Mouse (Mus musculus): ENCODE measurements at regions not wholly inside any gene's neighbourhood (a gene's known extent, or its start where the extent isn't known, plus 50 kb on each side); places are given as distances from the start of the nearest gene placed in this dataset.

- no peaks in the 10 kb centered on the region for H3K36me3 ChIP-seq (replicated peaks; ENCODE audit: control insufficient read depth, insufficient read depth, low read depth)
- no peaks in the 10 kb centered on the region for H3K4me1 ChIP-seq (replicated peaks; ENCODE audit: control insufficient read depth in 2 of 2, insufficient read depth in 2 of 2, low read length in 1 of 2)
- H3K9ac ChIP-seq (replicated peaks), result no peak overlapping the region
- no peaks in the 10 kb centered on the region for H3K27me3 ChIP-seq (ENCODE audit: control insufficient read depth, insufficient read depth, low read length)
- no peak for TF ChIP-seq EP300 (IDR thresholded peaks at IDR 0.05; ENCODE audit: low read depth)
- 0 out of 2 replicates have a peak, but pooled peaks have one; percentile 12 for TF ChIP-seq CTCF (IDR thresholded peaks at IDR 0.05; ENCODE audit: low read depth)
- no peaks in the 10 kb centered on the region for H3K9me3 ChIP-seq (ENCODE audit: control insufficient read depth, low read length)
- WGBS (ENCODE audit: insufficient replicate concordance), result 71% methylated on average over 4 of the region's 4 CpGs
- H3K27ac ChIP-seq, result no peak overlapping the region
- H3K4me2 ChIP-seq (ENCODE audit: low read depth), result no peak overlapping the region
- DNase-seq (ENCODE audit: low read depth in 3 of 3, low spot score in 3 of 3) (no peak), ATAC-seq (ENCODE audit: insufficient read depth) (no peak)
- no peak overlapping the region for H3K4me3 ChIP-seq (ENCODE audit: insufficient read depth in 1 of 2, low read depth in 2 of 2, low read length in 2 of 2)
Measured at GRCm38 (mm10) chr10:120565992-120566391, 89.7 kb upstream of the Hmga2 start.

- 32% methylated on average over 14 of the region's 14 CpGs for whole genome bisulfite sequencing (ENCODE audit: insufficient replicate concordance)
Measured at GRCm38 (mm10) chr10:120564859-120565258, 88.6 kb upstream of the Hmga2 start.

GRCm38 (mm10) chr10:120563926-120564325 lies 87.7 kb upstream of the Hmga2 start:
- no peak overlapping the region for H3K4me2 ChIP-seq (ENCODE audit: low read depth)
- H3K36me3 ChIP-seq (replicated peaks; ENCODE audit: control insufficient read depth, insufficient read depth, low read depth), result no peaks in the 10 kb centered on the region
- no peak for DNase-seq (ENCODE audit: low read depth in 3 of 3, low spot score in 3 of 3)
- H3K4me3 ChIP-seq (ENCODE audit: insufficient read depth in 1 of 2, low read depth in 2 of 2, low read length in 2 of 2), result no peak overlapping the region
- no peak overlapping the region for H3K27ac ChIP-seq
- H3K9me3 ChIP-seq (ENCODE audit: control insufficient read depth, low read length), result no peaks in the 10 kb centered on the region
- H3K27me3 ChIP-seq (ENCODE audit: control insufficient read depth, insufficient read depth, low read length), result no peaks in the 10 kb centered on the region
- 43% methylated on average over 10 of the region's 10 CpGs for WGBS (ENCODE audit: insufficient replicate concordance)
- H3K4me1 ChIP-seq (replicated peaks; ENCODE audit: control insufficient read depth in 2 of 2, insufficient read depth in 2 of 2, low read length in 1 of 2), result no peaks in the 10 kb centered on the region
- no peak overlapping the region for H3K9ac ChIP-seq (replicated peaks)
- no peak for ATAC-seq (ENCODE audit: insufficient read depth)
- TF ChIP-seq CTCF (IDR thresholded peaks at IDR 0.05; ENCODE audit: low read depth), result no peak
- no peak for TF ChIP-seq EP300 (IDR thresholded peaks at IDR 0.05; ENCODE audit: low read depth)

More at GRCm38 (mm10) chr10:120564859-120565258, 88.6 kb upstream of the Hmga2 start:
- no peaks in the 10 kb centered on the region for H3K36me3 ChIP-seq (replicated peaks; ENCODE audit: control insufficient read depth, insufficient read depth, low read depth)
- no peak overlapping the region for H3K9ac ChIP-seq (replicated peaks)
- H3K9me3 ChIP-seq (ENCODE audit: control insufficient read depth, low read length), result no peaks in the 10 kb centered on the region
- no peak overlapping the region for H3K4me3 ChIP-seq (ENCODE audit: insufficient read depth in 1 of 2, low read depth in 2 of 2, low read length in 2 of 2)
- H3K27ac ChIP-seq, result no peak overlapping the region
- H3K27me3 ChIP-seq (ENCODE audit: control insufficient read depth, insufficient read depth, low read length), result no peaks in the 10 kb centered on the region
- TF ChIP-seq EP300 (IDR thresholded peaks at IDR 0.05; ENCODE audit: low read depth) (no peak), CTCF (IDR thresholded peaks at IDR 0.05; ENCODE audit: low read depth) (no peak)
- no peak overlapping the region for H3K4me2 ChIP-seq (ENCODE audit: low read depth)
- no peak for DNase-seq (ENCODE audit: low read depth in 3 of 3, low spot score in 3 of 3)
- no peaks in the 10 kb centered on the region for H3K4me1 ChIP-seq (replicated peaks; ENCODE audit: control insufficient read depth in 2 of 2, insufficient read depth in 2 of 2, low read length in 1 of 2)
- ATAC-seq (ENCODE audit: insufficient read depth), result no peak

- DNase-seq (ENCODE audit: low read depth in 3 of 3, low spot score in 3 of 3) (no peak), ATAC-seq (ENCODE audit: insufficient read depth) (no peak)
- Histone ChIP-seq H3K9ac (replicated peaks) (no peak overlapping the region), H3K36me3 (replicated peaks; ENCODE audit: control insufficient read depth, insufficient read depth, low read depth) (no peaks in the 10 kb centered on the region), H3K4me1 (replicated peaks; ENCODE audit: control insufficient read depth in 2 of 2, insufficient read depth in 2 of 2, low read length in 1 of 2) (peaks cover 0 to 3% of the 10 kb centered on the region in 2 experiments; a peak in 2 of 4 replicates), H3K9me3 (ENCODE audit: control insufficient read depth, low read length) (no peaks in the 10 kb centered on the region), H3K4me2 (ENCODE audit: low read depth) (no peak overlapping the region), H3K27ac (no peak overlapping the region), H3K27me3 (ENCODE audit: control insufficient read depth, insufficient read depth, low read length) (no peaks in the 10 kb centered on the region), H3K4me3 (ENCODE audit: insufficient read depth in 1 of 2, low read depth in 2 of 2, low read length in 2 of 2) (no peak overlapping the region)
- TF ChIP-seq CTCF (IDR thresholded peaks at IDR 0.05; ENCODE audit: low read depth) (no peak), EP300 (IDR thresholded peaks at IDR 0.05; ENCODE audit: low read depth) (no peak)
- WGBS (ENCODE audit: insufficient replicate concordance), result 73% methylated on average over 5 of the region's 5 CpGs
Measured at GRCm38 (mm10) chr10:120561821-120562220, 85.6 kb upstream of the Hmga2 start.

GRCm38 (mm10) chr10:120557850-120558447 lies 81.7 kb upstream of the Hmga2 start:
- no peaks in the 10 kb centered on the region for H3K36me3 ChIP-seq (replicated peaks; ENCODE audit: control insufficient read depth, insufficient read depth, low read depth)
- H3K4me1 ChIP-seq (replicated peaks; ENCODE audit: control insufficient read depth in 2 of 2, insufficient read depth in 2 of 2, low read length in 1 of 2), result peaks cover 0 to 3% of the 10 kb centered on the region in 2 experiments; a peak in 2 of 4 replicates
- WGBS (ENCODE audit: insufficient replicate concordance), result 45% methylated on average over 10 of the region's 10 CpGs
- ATAC-seq (ENCODE audit: insufficient read depth) (no peak), DNase-seq (ENCODE audit: low read depth in 3 of 3, low spot score in 3 of 3) (no peak)
- H3K4me3 ChIP-seq (ENCODE audit: insufficient read depth in 1 of 2, low read depth in 2 of 2, low read length in 2 of 2), result no peak overlapping the region
- H3K4me2 ChIP-seq (ENCODE audit: low read depth), result no peak overlapping the region
- no peak overlapping the region for H3K27ac ChIP-seq
- H3K9me3 ChIP-seq (ENCODE audit: control insufficient read depth, low read length), result no peaks in the 10 kb centered on the region
- H3K9ac ChIP-seq (replicated peaks), result no peak overlapping the region
- TF ChIP-seq CTCF (IDR thresholded peaks at IDR 0.05; ENCODE audit: low read depth) (no peak), EP300 (IDR thresholded peaks at IDR 0.05; ENCODE audit: low read depth) (no peak)
- no peaks in the 10 kb centered on the region; the same call in 1 of the 2 replicates for H3K27me3 ChIP-seq (ENCODE audit: control insufficient read depth, insufficient read depth, low read length)

All from liver, embryonic 14.5 days (tissue).